Mouse (Mus musculus): ENCODE measurements around the gene Gata2. TPM values are rescaled to one million over a fixed set of nuclear protein-coding genes. Genes with fewer than 3 reads are reported as not detected.

Gene Gata2
- 6.0 and 8.3 TPM in 2 replicates for polyA plus RNA-seq (2011; ENCODE audit: insufficient read depth, insufficient read length, low read depth, missing spikeins)

DNA sequence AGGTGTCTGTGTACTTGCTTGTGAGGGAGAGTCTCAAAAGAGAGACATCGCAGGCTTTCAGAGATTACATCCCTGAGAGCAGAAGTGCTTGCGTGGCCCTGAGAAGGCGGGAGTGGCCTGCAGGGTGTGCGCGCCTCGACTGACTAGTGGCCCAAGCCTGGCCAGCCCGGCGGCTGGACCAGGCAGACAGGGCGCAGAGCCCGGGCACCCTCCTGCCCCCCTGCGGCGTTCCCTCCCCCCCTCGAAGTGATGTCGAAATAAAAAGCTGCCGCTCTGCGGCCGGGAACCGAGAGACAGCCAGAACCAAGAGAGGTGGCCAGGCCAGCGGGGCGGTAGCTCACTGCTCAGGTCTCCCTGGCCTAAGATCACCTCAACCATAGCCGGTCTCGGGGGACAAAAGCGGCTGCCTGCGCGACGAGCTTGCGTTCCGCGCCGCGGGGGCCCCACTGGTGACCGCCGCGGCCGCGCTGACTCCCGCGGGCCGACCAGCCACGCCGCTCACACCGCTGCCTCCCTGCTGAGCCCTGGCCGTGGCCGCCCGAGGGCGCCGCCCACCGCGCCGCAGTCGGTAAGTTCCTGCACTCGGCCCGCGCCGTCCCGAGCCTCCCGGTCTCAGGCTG lies at the start of gene Gata2:
TSS of gene Gata2 (plus strand) at position 459 of the 620 bp plus-strand sequence.
- Histone ChIP-seq H3K9ac (ENCODE audit: low read depth, poor library complexity, severe bottlenecking) (peak within 1 kb of the TSS; percentile 37), H3K36me3 (ENCODE audit: control insufficient read depth, insufficient read depth, low read length, poor library complexity, severe bottlenecking) (no peaks in the 10 kb centered on the region), H3K27me3 (ENCODE audit: control insufficient read depth, insufficient read depth, low read length, poor library complexity, severe bottlenecking) (peaks cover 41% of the 10 kb centered on the region), H3K27ac (ENCODE audit: insufficient read depth, low read length) (no peak within 1 kb of the TSS), H3K9me3 (replicated peaks; ENCODE audit: control insufficient read depth, insufficient read depth, low read length, poor library complexity, severe bottlenecking) (no peaks in the 10 kb centered on the region), H3K4me1 (ENCODE audit: control insufficient read depth, insufficient read depth, low read length) (peaks cover 1% of the 10 kb centered on the region), H3K4me3 (ENCODE audit: low read depth, low read length) (peak within 1 kb of the TSS; percentile 45)
- TF ChIP-seq CTCF (IDR thresholded peaks at IDR 0.05; ENCODE audit: low read depth, low read length) (peak; percentile 10), POLR2A (IDR thresholded peaks at IDR 0.05; ENCODE audit: insufficient read depth, low read length) (no peak)

DNA sequence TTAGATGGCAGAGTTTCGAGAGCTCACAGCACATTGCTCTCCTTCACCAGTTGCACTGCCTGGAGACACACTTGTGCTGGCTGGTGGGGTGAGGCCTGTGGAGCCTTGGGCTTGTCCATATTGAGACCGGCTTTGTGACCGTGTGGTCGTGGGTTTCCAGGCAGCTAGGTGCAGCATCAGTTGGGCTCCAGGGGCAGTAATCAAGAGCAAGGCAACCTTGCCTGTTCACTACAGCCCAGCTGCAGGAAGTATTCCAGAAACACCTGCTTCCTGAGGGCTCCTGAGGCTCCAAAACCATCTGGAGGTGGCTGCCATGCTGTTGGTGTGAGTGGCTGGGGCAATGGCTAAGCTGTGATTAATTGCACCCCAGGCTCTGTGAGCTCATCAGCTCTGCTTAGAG lies 47.9 kb upstream of the Gata2 start:
- H3K4me1 ChIP-seq (ENCODE audit: control insufficient read depth, insufficient read depth, low read length), result no peaks in the 10 kb centered on the region
- H3K27ac ChIP-seq (ENCODE audit: insufficient read depth, low read length), result no peak overlapping the region
- no peak overlapping the region for H3K9ac ChIP-seq (ENCODE audit: low read depth, poor library complexity, severe bottlenecking)
- H3K36me3 ChIP-seq (ENCODE audit: control insufficient read depth, insufficient read depth, low read length, poor library complexity, severe bottlenecking), result no peaks in the 10 kb centered on the region
- TF ChIP-seq POLR2A (IDR thresholded peaks at IDR 0.05; ENCODE audit: insufficient read depth, low read length) (no peak), EP300 (IDR thresholded peaks at IDR 0.05; ENCODE audit: insufficient read depth, low read depth, low read length) (no peak), CTCF (IDR thresholded peaks at IDR 0.05; ENCODE audit: low read depth, low read length) (no peak)
- no peak overlapping the region for H3K4me3 ChIP-seq (ENCODE audit: low read depth, low read length)
- no peaks in the 10 kb centered on the region for H3K9me3 ChIP-seq (replicated peaks; ENCODE audit: control insufficient read depth, insufficient read depth, low read length, poor library complexity, severe bottlenecking)
- no peaks in the 10 kb centered on the region for H3K27me3 ChIP-seq (ENCODE audit: control insufficient read depth, insufficient read depth, low read length, poor library complexity, severe bottlenecking)

DNA sequence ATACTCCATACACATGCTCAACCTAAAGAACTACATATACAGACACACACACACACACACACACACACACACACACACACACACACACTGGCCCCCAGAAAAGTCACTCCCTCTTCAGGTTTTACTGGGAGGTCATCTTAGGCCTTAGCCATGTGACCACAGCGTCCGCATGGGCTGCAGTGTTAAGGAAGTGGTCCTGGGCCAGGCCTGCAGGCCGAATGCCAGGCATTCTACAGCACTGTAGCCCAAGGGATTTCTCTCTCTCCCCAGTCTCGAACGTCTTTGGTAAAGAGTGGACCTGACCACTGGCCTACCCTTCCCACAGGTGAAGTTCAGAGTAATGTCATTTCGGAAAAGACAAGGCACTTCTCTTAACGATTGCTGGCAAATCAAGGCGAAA lies 47.1 kb upstream of the Gata2 start:
- no peak for TF ChIP-seq CTCF (IDR thresholded peaks at IDR 0.05; ENCODE audit: low read depth, low read length)
- no peaks in the 10 kb centered on the region for H3K27me3 ChIP-seq (ENCODE audit: control insufficient read depth, insufficient read depth, low read length, poor library complexity, severe bottlenecking)
- no peaks in the 10 kb centered on the region for H3K9me3 ChIP-seq (replicated peaks; ENCODE audit: control insufficient read depth, insufficient read depth, low read length, poor library complexity, severe bottlenecking)
- H3K9ac ChIP-seq (ENCODE audit: low read depth, poor library complexity, severe bottlenecking), result no peak overlapping the region
- H3K27ac ChIP-seq (ENCODE audit: insufficient read depth, low read length), result no peak overlapping the region
- H3K36me3 ChIP-seq (ENCODE audit: control insufficient read depth, insufficient read depth, low read length, poor library complexity, severe bottlenecking), result no peaks in the 10 kb centered on the region
- no peak overlapping the region for H3K4me3 ChIP-seq (ENCODE audit: low read depth, low read length)
- H3K4me1 ChIP-seq (ENCODE audit: control insufficient read depth, insufficient read depth, low read length), result no peaks in the 10 kb centered on the region

DNA sequence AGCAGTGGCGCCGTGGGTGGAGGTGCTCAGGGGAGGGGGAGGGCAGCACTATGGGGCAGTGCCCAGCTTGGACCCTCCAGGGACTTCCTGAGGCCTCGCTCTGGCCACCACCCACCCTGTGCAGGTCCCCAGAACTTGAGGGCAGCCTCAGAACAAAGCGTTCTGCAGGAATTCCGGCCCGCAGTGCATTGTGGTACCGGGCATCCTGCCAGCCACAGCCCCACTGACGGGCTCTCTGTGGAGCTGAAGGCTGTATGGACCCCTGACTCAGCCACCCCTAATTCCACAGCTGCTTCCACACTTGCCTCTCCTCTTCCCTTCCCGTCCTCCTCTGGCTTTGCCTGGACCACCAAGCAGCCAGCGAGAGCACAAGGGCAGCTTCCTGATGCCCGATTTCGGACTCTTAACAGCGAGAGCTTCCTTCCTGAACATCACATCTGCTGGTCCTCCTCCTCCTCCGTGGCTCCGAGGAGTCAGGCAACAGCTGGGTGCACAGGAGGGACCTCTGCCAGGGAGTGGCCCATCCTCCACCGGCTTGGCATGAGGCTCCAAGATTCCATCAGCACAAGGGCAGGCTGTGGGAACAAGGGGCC lies 46.2 kb upstream of the Gata2 start:
- H3K27me3 ChIP-seq (ENCODE audit: control insufficient read depth, insufficient read depth, low read length, poor library complexity, severe bottlenecking), result no peaks in the 10 kb centered on the region
- TF ChIP-seq CTCF (IDR thresholded peaks at IDR 0.05; ENCODE audit: low read depth, low read length) (no peak), EP300 (IDR thresholded peaks at IDR 0.05; ENCODE audit: insufficient read depth, low read depth, low read length) (no peak), POLR2A (IDR thresholded peaks at IDR 0.05; ENCODE audit: insufficient read depth, low read length) (no peak)
- no peak overlapping the region for H3K27ac ChIP-seq (ENCODE audit: insufficient read depth, low read length)
- no peaks in the 10 kb centered on the region for H3K36me3 ChIP-seq (ENCODE audit: control insufficient read depth, insufficient read depth, low read length, poor library complexity, severe bottlenecking)
- H3K9me3 ChIP-seq (replicated peaks; ENCODE audit: control insufficient read depth, insufficient read depth, low read length, poor library complexity, severe bottlenecking), result no peaks in the 10 kb centered on the region
- no peak overlapping the region for H3K4me3 ChIP-seq (ENCODE audit: low read depth, low read length)
- H3K9ac ChIP-seq (ENCODE audit: low read depth, poor library complexity, severe bottlenecking), result no peak overlapping the region
- no peaks in the 10 kb centered on the region for H3K4me1 ChIP-seq (ENCODE audit: control insufficient read depth, insufficient read depth, low read length)

DNA sequence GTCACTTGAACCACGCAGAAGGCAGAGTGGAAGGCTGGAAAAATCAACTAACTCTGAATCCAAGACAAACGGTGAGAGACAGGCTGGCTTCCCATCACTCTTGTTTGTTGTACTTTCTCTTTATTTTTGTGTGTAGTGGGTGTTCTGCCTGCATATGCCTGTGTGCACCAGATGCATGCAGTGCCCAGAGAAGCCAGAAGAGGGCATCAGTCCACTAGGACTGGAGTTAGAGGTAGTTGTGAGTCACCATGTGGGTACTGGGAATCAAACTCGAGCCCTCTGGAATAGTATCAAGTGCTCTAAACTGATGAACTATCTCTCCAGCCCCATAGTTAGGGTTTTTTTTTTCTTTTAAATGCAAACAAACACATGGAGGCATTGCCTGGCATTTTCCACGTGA lies 42.4 kb upstream of the Gata2 start:
- Histone ChIP-seq H3K27ac (ENCODE audit: insufficient read depth, low read length) (no peak overlapping the region), H3K4me1 (ENCODE audit: control insufficient read depth, insufficient read depth, low read length) (no peaks in the 10 kb centered on the region), H3K9me3 (replicated peaks; ENCODE audit: control insufficient read depth, insufficient read depth, low read length, poor library complexity, severe bottlenecking) (no peaks in the 10 kb centered on the region), H3K9ac (ENCODE audit: low read depth, poor library complexity, severe bottlenecking) (no peak overlapping the region), H3K36me3 (ENCODE audit: control insufficient read depth, insufficient read depth, low read length, poor library complexity, severe bottlenecking) (no peaks in the 10 kb centered on the region), H3K27me3 (ENCODE audit: control insufficient read depth, insufficient read depth, low read length, poor library complexity, severe bottlenecking) (no peaks in the 10 kb centered on the region), H3K4me3 (ENCODE audit: low read depth, low read length) (no peak overlapping the region)
- TF ChIP-seq CTCF (IDR thresholded peaks at IDR 0.05; ENCODE audit: low read depth, low read length), result peak; percentile 54
- no peak for TF ChIP-seq POLR2A (IDR thresholded peaks at IDR 0.05; ENCODE audit: insufficient read depth, low read length)

DNA sequence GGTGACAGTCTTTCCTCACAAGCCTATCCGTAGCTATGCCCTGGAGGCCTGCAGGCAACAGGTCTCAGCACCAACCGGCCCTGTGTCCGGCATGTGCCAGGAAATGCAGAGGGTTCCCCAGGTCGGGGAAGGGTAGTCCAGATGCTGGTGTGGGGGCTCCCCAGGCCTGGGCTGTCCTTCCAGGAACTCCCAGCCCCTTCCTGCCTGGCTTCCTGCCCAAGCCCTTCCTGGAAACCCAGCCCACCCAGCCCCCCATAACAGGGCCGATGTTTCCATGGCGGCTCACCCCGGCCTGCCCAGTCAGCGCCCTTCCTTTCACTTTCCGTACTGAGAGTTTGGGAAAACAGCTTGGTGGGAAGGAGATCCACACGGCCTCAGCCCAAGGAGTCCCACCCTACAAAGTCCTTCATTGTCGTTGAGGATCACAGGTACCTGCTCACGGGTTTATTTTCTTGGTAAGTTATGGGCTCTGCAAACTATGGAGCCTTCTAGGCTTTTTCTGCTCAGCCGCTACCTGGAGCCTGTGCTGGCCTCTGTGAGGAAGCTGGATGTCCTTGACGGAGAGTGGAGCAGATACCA lies 41.5 kb upstream of the Gata2 start:
- Histone ChIP-seq H3K4me3 (ENCODE audit: low read depth, low read length) (no peak overlapping the region), H3K9ac (ENCODE audit: low read depth, poor library complexity, severe bottlenecking) (no peak overlapping the region; the same call in 1 of the 2 replicates), H3K4me1 (ENCODE audit: control insufficient read depth, insufficient read depth, low read length) (no peaks in the 10 kb centered on the region), H3K9me3 (replicated peaks; ENCODE audit: control insufficient read depth, insufficient read depth, low read length, poor library complexity, severe bottlenecking) (no peaks in the 10 kb centered on the region), H3K36me3 (ENCODE audit: control insufficient read depth, insufficient read depth, low read length, poor library complexity, severe bottlenecking) (no peaks in the 10 kb centered on the region), H3K27ac (ENCODE audit: insufficient read depth, low read length) (no peak overlapping the region), H3K27me3 (ENCODE audit: control insufficient read depth, insufficient read depth, low read length, poor library complexity, severe bottlenecking) (no peaks in the 10 kb centered on the region)
- TF ChIP-seq POLR2A (IDR thresholded peaks at IDR 0.05; ENCODE audit: insufficient read depth, low read length) (no peak), EP300 (IDR thresholded peaks at IDR 0.05; ENCODE audit: insufficient read depth, low read depth, low read length) (no peak), CTCF (IDR thresholded peaks at IDR 0.05; ENCODE audit: low read depth, low read length) (no peak)

Data from ES-Bruce4 (cell line).